Mouse (Mus musculus) kidney, embryonic 15.5 days (tissue): Measurements from ENCODE around the gene Adam10. TPM values are rescaled to one million over a fixed set of nuclear protein-coding genes. Genes with fewer than 3 reads are reported as not detected.
A peak's percentile ranks its signal among the peaks of the same experiment; 100 is the strongest.

ENCODE experiments used
- ATAC-seq: fragments of 200-750 bp; cut with Nextera tagmentation; replicated peaks from 2 replicates; pipeline ENCODE4 v1.8.0; 2017; ENCODE audit warnings: moderate TSS enrichment; ENCODE audit not compliant: low FRiP score
- H3K27ac ChIP-seq: fragments of 300-500 bp; sonication (generic); 2 replicates; pipeline ENCODE4 v1.5.1; 2015; ENCODE audit warnings: mild to moderate bottlenecking, inconsistent platforms
- H3K27me3 ChIP-seq: fragments of 300-500 bp; sonication (generic); 2 replicates; pipeline ENCODE4 v1.6.1; 2015; ENCODE audit warnings: inconsistent platforms
- H3K36me3 ChIP-seq: fragments of 300-500 bp; sonication (generic); 2 replicates; pipeline ENCODE4 v1.6.1; 2015; ENCODE audit warnings: inconsistent platforms
- H3K4me1 ChIP-seq: fragments of 300-500 bp; sonication (generic); 2 replicates; pipeline ENCODE4 v1.6.1; 2015; ENCODE audit warnings: inconsistent platforms
- H3K4me2 ChIP-seq: fragments of 300-500 bp; sonication (generic); 2 replicates; pipeline ENCODE4 v1.6.1; 2015; ENCODE audit warnings: moderate library complexity, mild to moderate bottlenecking, inconsistent platforms
- H3K4me3 ChIP-seq: fragments of 300-500 bp; sonication (generic); replicated peaks from 2 replicates; pipeline ENCODE4 v1.5.1; 2015; ENCODE audit warnings: mild to moderate bottlenecking, inconsistent platforms
- H3K9ac ChIP-seq: fragments of 300-500 bp; sonication (generic); 2 replicates; pipeline ENCODE4 v1.6.1; 2015; ENCODE audit warnings: mild to moderate bottlenecking, inconsistent platforms
- H3K9me3 ChIP-seq: fragments of 300-500 bp; sonication (generic); replicated peaks from 2 replicates; pipeline ENCODE4 v1.6.1; 2016; ENCODE audit warnings: inconsistent platforms
- WGBS: fragments of 180-500 bp; shearing (Covaris S2); methylation state at CpG from one replicate; pipeline ENCODE4 v1.1.7; 2015; ENCODE audit warnings: mixed read lengths; 5-methylcytosine and 5-hydroxymethylcytosine counted together
- polyA plus RNA-seq: library from polyadenylated mRNA; unstranded; fragments of >200 nt; fragmentation: Nextera tagmentation; extraction: Ambion mirVana; gene quantifications from 2 replicates; pipeline ENCODE4 v1.2.1, GENCODE M21; 2015

Adam10 gene
- 88.3 and 92.2 TPM in 2 replicates for polyA plus RNA-seq

GRCm38 (mm10) chr9:70678682-70679131 lies at the start of gene Adam10:
Gene Adam10 (plus strand): TSS chr9:70678997.
- H3K27me3 ChIP-seq = no peaks in the 10 kb centered on the region
- no peaks in the 10 kb centered on the region for H3K9me3 ChIP-seq
- under 1% methylated on average over 39 of the region's 48 CpGs for WGBS
- H3K36me3 ChIP-seq = no peaks in the 10 kb centered on the region
- peak; percentile 99 for ATAC-seq
- H3K9ac ChIP-seq = peak within 1 kb of the TSS; percentile 98
- peaks cover 19% of the 10 kb centered on the region for H3K4me1 ChIP-seq
- peak within 1 kb of the TSS; percentile 74 for H3K4me2 ChIP-seq
- H3K4me3 ChIP-seq = peak within 1 kb of the TSS; percentile 96
- peak within 1 kb of the TSS; percentile 99 for H3K27ac ChIP-seq

DNA sequence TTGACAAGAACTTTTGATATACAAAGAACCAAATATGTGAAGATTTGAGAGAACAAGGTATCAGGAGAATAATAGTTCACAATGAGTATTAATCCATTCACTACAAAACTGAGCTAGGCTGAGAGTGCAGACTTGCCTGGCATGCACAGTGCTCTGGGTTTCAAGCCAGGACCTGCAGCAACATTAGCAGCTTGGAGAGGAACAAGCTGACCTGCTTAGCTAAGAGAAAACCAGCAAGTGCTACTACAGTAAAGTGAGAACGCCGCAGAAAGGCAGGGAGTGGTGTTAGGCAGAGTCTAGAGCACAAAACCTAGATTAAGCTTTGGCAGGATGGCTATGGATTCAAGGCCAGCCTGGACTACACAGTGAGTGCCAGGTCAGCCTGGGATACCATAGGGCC lies 49.1 kb upstream of the Adam10 start:
- 95% methylated on average over 2 of the region's 2 CpGs for WGBS
- Histone ChIP-seq H3K36me3 (peaks cover 6% of the 10 kb centered on the region; the same call in 1 of the 2 replicates), H3K27ac (no peak overlapping the region), H3K4me3 (no peak overlapping the region), H3K4me2 (no peak overlapping the region), H3K4me1 (no peaks in the 10 kb centered on the region), H3K27me3 (no peaks in the 10 kb centered on the region), H3K9ac (no peak overlapping the region), H3K9me3 (no peaks in the 10 kb centered on the region)
- ATAC-seq = no peak

DNA sequence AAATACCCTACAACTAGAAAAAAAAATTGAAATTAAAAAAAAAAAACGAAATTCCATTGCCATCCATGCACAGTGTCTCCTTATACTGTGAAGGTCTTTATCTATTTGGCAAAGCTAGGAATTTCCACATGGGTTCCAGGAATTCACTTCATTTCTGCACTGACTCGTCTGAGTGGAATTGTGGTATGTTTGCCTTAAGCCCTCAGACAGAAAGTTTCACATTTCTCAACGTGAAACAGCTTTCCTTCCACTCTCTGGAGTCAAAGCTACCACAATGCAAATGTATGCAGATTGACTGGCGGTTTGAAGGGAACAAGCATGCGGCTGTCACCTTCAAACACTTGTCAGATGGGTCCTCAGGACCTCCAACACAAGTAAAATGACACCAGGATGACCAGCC lies 47.1 kb upstream of the Adam10 start:
- no peaks in the 10 kb centered on the region for H3K27me3 ChIP-seq
- H3K9me3 ChIP-seq = no peaks in the 10 kb centered on the region
- no peak for ATAC-seq
- H3K36me3 ChIP-seq = 0 out of 2 replicates have a peak, but pooled peaks cover 2% of the 10 kb centered on the region
- H3K4me1 ChIP-seq = no peaks in the 10 kb centered on the region
- H3K9ac ChIP-seq = no peak overlapping the region
- 28% methylated on average over 5 of the region's 5 CpGs for WGBS
- no peak overlapping the region for H3K4me2 ChIP-seq
- no peak overlapping the region for H3K4me3 ChIP-seq
- H3K27ac ChIP-seq = no peak overlapping the region

DNA sequence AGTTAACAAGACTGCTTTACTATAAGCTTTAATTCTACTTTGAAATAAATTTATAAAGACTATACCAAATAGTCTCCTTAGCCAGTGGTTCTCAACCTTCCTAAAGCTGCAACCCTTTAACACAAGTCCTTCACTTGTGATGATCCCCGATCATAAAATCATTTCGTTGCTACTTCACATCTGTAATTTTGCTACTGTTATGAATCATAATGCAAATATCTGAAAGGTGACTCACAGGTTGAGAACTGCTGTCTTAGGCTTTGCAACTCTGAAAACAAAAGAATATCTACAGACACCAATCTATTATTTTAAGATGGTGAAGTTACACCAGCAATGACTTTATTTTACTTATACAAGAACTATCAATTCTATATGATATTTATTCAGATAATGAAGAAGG lies 42.0 kb upstream of the Adam10 start:
- Histone ChIP-seq H3K4me1 (no peaks in the 10 kb centered on the region), H3K27me3 (no peaks in the 10 kb centered on the region), H3K36me3 (peaks cover 7% of the 10 kb centered on the region; the same call in 1 of the 2 replicates), H3K4me2 (no peak overlapping the region), H3K9me3 (no peaks in the 10 kb centered on the region), H3K27ac (no peak overlapping the region), H3K4me3 (no peak overlapping the region), H3K9ac (no peak overlapping the region)
- ATAC-seq = no peak
- 81% methylated on average over 2 of the region's 2 CpGs for WGBS

DNA sequence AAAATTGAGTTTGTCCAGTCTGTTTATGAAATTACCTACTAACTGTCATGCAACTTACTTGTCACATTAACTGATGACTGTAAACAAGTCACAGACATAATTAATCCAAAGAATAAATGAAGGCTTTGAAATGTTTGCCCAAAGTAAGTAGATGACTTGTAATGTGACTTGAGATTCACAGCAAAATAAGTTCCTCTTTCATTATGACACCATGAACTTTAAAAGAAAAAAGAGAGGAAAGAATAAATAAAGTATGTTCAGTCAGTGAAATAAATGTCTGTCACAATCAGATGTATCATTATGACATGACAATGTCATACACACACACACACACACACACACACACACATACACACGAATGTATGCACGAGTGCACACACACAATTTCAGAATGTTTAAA lies 28.5 kb upstream of the Adam10 start:
- no peak overlapping the region for H3K4me3 ChIP-seq
- no peaks in the 10 kb centered on the region for H3K27me3 ChIP-seq
- no peak overlapping the region for H3K9ac ChIP-seq
- ATAC-seq = no peak
- peaks cover 23% of the 10 kb centered on the region for H3K4me1 ChIP-seq
- H3K36me3 ChIP-seq = peaks cover 5% of the 10 kb centered on the region; the same call in 1 of the 2 replicates
- 87% methylated on average over 2 of the region's 2 CpGs for WGBS
- H3K27ac ChIP-seq = no peak overlapping the region
- no peaks in the 10 kb centered on the region for H3K9me3 ChIP-seq
- no peak overlapping the region for H3K4me2 ChIP-seq

- Histone ChIP-seq H3K36me3 (peaks cover 5% of the 10 kb centered on the region; the same call in 1 of the 2 replicates), H3K9ac (no peak overlapping the region), H3K4me2 (no peak overlapping the region), H3K4me3 (no peak overlapping the region), H3K27ac (no peak overlapping the region), H3K4me1 (peaks cover 26% of the 10 kb centered on the region), H3K27me3 (no peaks in the 10 kb centered on the region), H3K9me3 (no peaks in the 10 kb centered on the region)
- no peak for ATAC-seq
- 96% methylated on average over 1 of the region's 1 CpGs for WGBS
These were observed 27.8 kb upstream of the Adam10 start for GRCm38 (mm10) chr9:70650994-70651393.

DNA sequence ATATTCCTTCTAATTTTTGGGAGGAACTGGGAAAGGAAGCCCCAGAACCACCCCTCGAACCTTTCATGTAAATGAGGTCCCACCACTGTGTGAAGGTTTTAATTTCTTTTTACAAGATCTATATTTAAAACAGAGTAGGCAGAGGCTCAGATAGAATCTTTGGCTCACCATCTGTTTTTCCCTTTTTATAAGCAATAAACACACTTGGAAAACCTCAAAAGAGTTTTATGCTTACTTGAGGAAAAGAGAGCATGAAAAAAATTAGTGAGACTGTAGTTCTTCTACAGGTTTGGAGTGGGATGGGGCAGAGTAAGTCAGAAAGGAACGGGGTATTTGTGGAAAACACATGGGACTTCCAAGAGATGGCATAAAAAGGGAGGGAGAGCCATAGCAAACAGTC lies 26.6 kb upstream of the Adam10 start:
- ATAC-seq = no peak
- H3K9ac ChIP-seq = no peak overlapping the region
- no peak overlapping the region for H3K4me2 ChIP-seq
- no peaks in the 10 kb centered on the region for H3K9me3 ChIP-seq
- H3K4me1 ChIP-seq = peaks cover 31% of the 10 kb centered on the region
- H3K27me3 ChIP-seq = no peaks in the 10 kb centered on the region
- H3K36me3 ChIP-seq = peaks cover 5% of the 10 kb centered on the region; the same call in 1 of the 2 replicates
- no peak overlapping the region for H3K27ac ChIP-seq
- H3K4me3 ChIP-seq = no peak overlapping the region
- WGBS = 77% methylated on average over 2 of the region's 2 CpGs

GRCm38 (mm10) chr9:70653875-70654274 lies 24.9 kb upstream of the Adam10 start:
- Histone ChIP-seq H3K27me3 (no peaks in the 10 kb centered on the region), H3K9me3 (no peaks in the 10 kb centered on the region), H3K4me2 (0 out of 2 replicates have a peak overlapping the region, but pooled peaks have one; percentile 28), H3K36me3 (peaks cover 5% of the 10 kb centered on the region; the same call in 1 of the 2 replicates), H3K4me1 (peaks cover 34% of the 10 kb centered on the region), H3K27ac (peak overlapping the region; percentile 63; the same call in 1 of the 2 replicates), H3K4me3 (0 out of 2 replicates have a peak overlapping the region, but pooled peaks have one; percentile 1), H3K9ac (no peak overlapping the region)
- ATAC-seq = no peak
- 73% methylated on average over 2 of the region's 2 CpGs for WGBS

- Histone ChIP-seq H3K4me1 (peaks cover 34% of the 10 kb centered on the region), H3K4me2 (0 out of 2 replicates have a peak overlapping the region, but pooled peaks have one; percentile 28), H3K9me3 (no peaks in the 10 kb centered on the region), H3K36me3 (peaks cover 3% of the 10 kb centered on the region; the same call in 1 of the 2 replicates), H3K27me3 (no peaks in the 10 kb centered on the region), H3K27ac (no peak overlapping the region), H3K4me3 (0 out of 2 replicates have a peak overlapping the region, but pooled peaks have one; percentile 1), H3K9ac (no peak overlapping the region)
- 75% methylated on average over 4 of the region's 4 CpGs for WGBS
- ATAC-seq = no peak
These were observed 24.3 kb upstream of the Adam10 start for GRCm38 (mm10) chr9:70654496-70654895.

DNA sequence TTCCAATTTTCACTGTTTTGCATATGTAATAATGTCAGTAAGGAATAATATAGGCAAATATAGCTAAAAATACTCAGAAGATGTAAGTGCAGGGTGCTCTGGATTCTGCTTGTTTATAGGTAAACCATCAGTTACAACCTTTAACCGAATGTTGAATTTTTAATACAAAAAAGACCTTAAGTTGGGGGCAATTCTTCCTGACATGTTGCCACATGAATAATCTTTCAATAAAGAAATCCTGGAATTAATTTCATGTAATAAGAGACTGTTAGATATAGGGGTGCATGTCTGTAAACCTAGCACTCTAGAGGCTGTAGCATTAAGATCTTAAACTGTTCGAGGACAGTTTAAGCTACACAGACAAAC lies 23.1 kb upstream of the Adam10 start:
- WGBS = 39% methylated on average over 2 of the region's 2 CpGs
- Histone ChIP-seq H3K9me3 (no peaks in the 10 kb centered on the region), H3K9ac (no peak overlapping the region), H3K27me3 (no peaks in the 10 kb centered on the region), H3K27ac (peak overlapping the region; percentile 96; the same call in 1 of the 2 replicates), H3K4me1 (peaks cover 34% of the 10 kb centered on the region), H3K4me2 (peak overlapping the region; percentile 91), H3K36me3 (no peaks in the 10 kb centered on the region), H3K4me3 (peak overlapping the region; percentile 70)
- no peak for ATAC-seq

DNA sequence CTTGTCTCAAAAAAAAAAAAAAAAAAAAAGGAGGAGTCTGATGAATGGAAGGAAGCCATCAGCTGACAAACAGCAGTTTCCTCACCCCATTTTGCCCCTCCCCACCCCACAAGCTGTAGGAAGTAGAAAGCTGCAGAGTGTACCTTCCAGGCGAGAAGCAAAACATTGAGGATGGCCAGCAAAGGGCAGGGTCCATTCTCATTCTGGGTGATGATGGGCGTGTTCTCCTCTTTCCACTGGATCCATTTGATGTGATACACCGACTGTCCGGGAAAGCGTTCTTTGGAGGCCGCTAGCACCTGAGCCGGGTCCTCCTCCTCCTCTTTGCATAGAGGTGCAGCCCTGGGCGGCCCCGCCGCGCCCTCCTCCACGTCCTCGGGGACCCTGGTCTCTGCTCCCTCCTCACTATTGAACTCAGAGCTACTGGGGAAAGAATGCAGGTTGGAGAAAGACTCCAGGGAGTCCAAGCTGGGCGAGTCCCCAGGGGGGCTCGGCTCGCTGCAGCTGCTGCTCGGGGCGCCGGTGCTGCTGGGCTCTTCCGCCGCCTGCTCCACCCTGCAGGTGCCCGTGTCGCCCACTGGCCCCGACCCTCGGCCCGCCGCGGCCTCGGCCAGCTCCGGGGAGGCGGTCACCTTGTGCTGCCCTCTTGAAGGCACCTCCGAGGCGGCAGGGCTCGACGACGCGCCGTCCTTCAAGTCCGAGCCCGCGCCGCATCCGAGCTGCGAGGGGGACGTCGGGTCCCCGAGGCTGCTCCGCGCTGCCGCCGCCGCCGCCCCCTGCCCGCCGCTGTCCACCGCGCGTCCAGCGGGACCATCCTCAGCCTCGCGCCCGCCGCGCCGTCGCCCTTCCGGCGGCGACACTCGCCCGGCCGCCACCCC lies 22.4 kb upstream of the Adam10 start, which contains the start of gene Gm10642:
Gene Gm10642, plus strand, starts transcription at position 122 of the 878 bp plus-strand sequence.
- no peaks in the 10 kb centered on the region for H3K9me3 ChIP-seq
- H3K4me3 ChIP-seq = peak within 1 kb of the TSS; percentile 70
- H3K27ac ChIP-seq = peak within 1 kb of the TSS; percentile 96
- no peaks in the 10 kb centered on the region for H3K36me3 ChIP-seq
- H3K27me3 ChIP-seq = no peaks in the 10 kb centered on the region
- peak within 1 kb of the TSS; percentile 78 for H3K9ac ChIP-seq
- under 1% methylated on average over 71 of the region's 72 CpGs for WGBS
- H3K4me2 ChIP-seq = peak within 1 kb of the TSS; percentile 91
- H3K4me1 ChIP-seq = peaks cover 34% of the 10 kb centered on the region
- peak; percentile 78 for ATAC-seq
